Mouse (Mus musculus) kidney, adult 9 months (tissue): ENCODE results near the gene 2410002F23Rik.
A peak's percentile ranks its signal among the peaks of the same experiment; 100 is the strongest.
"Not testable (repeated sequence)": the region's sequence is repeated elsewhere in the genome, so short reads cannot be mapped to it uniquely, and the experiment has no call there.

Experiments used
- DNase-seq: peaks from one replicate; pipeline ENCODE4 v3.0.0; 2022

The 2410002F23Rik gene

DNA sequence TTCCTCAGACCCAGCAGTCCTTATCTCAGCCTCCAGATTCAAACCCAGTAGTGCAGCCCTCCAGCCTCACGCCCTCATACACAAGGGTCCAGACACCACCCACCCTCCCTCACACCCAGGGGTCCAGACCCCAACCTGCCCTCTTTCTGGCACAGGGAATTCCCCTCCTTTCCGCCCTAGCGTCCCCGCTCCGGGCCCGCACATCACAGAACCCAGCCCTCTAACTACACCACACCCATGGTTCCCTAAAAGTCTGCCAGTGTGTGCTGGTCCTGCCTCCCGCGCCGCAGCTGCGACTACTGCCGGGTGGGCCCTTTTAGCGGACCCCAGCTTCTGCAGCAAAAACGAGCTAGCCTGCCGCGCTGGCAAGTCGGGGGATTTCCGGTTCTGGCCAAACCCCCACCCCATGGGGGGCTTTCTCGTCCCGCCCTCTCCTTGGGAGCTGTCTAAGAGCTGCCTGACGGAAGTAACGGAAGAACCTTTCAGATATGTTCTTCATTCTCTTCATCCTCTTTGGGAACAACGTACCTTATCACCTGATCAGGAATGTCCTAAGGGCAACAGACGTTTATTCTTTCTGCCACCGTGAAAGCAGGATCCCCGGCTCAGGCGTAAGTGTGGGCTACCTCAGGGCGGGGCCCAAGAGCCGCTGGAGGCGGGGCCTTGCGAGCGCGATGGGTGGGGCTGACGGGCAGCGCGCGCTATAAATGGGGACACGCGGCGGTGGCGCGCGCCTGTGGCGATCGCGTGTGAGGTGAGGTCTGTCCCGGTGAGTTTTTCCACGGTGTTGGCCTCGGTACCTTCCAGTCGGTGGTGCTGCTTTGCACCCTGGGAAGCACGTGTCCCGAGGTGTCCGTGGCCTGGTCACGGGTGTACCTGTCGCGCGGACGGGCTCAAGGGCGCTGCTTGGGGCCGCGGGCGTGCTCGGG, at the start of gene 2410002F23Rik, which contains the start of gene 1700028J19Rik:
Gene 2410002F23Rik, plus strand, starts transcription at position 668 of the 929 bp plus-strand sequence.
Gene 1700028J19Rik, minus strand, starts transcription at position 641 of the 929 bp plus-strand sequence.
- DNase-seq, result peak; percentile 95

DNA sequence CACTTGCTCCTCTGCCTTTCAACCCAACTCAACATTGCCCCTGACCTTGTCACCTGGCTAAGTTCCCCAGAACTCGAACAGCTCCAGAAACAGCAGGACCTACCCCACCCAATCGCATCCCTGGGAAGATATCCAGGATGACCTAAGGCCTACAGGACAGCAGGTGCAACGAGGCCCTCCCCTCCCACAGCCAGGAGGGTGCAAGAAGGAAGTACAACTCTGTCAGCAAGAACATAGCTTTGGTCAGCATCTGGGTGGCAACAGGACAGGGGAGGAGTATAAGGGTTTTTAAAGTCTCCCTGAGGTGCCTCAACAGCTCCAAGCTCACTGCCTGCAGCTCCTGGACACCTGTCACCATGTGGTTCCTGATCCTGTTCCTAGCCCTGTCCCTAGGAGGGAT, 48.6 kb upstream of the 2410002F23Rik start, which contains the start of gene Klk1b3:
Gene Klk1b3, plus strand, starts transcription at position 301 of the 400 bp plus-strand sequence.
- no peak for DNase-seq

- DNase-seq, result not testable (repeated sequence)
Measured at GRCm38 (mm10) chr7:44207135-44207534, 39.4 kb upstream of the 2410002F23Rik start, which contains the start of gene Klk1b4. Gene Klk1b4, plus strand, starts transcription at chr7:44207435.

DNA sequence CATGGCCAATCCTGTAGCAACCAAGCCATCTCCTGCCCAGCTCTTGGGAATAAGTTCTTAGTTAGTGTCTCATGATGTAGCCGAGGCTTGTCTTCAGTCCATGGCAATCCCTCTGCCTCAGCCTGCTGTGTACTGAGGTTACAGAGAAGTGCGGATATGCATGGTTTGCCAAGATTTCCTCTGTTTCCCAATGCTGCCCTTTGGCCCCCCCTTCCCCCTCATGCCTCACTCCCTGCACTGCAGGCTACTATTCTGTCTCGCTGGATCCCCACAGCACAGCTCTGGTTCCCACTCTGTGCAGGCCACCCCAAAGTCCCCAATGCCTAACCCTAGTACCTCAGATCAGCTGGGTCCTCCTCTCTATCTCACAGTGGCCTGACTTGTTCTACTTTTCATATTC, 38.2 kb upstream of the 2410002F23Rik start:
- DNase-seq, result no peak

DNA sequence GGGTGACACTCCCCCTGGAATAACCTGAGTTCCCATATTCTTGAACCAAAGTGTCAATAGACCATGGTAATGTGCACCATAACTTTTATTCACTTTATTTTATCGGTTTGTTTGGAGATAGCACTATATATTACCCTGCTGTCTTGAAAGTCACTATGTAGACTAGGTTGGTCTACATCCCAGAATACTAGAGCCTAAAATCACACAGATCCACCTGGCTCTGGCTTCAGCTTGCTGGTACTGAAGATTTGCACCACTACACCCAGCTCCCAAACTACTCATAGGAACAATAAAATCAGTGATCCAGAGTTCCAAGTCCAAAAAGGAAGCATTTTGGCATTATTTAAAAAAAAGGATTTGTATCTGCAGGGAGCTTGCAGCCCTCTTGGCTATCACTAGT, 30.9 kb upstream of the 2410002F23Rik start, which contains the start of gene Klk1b5:
Gene Klk1b5, plus strand, starts transcription at position 301 of the 400 bp plus-strand sequence.
- no peak for DNase-seq

- DNase-seq, result not testable (repeated sequence)
Measured at GRCm38 (mm10) chr7:44221601-44222000, 24.9 kb upstream of the 2410002F23Rik start.

DNA sequence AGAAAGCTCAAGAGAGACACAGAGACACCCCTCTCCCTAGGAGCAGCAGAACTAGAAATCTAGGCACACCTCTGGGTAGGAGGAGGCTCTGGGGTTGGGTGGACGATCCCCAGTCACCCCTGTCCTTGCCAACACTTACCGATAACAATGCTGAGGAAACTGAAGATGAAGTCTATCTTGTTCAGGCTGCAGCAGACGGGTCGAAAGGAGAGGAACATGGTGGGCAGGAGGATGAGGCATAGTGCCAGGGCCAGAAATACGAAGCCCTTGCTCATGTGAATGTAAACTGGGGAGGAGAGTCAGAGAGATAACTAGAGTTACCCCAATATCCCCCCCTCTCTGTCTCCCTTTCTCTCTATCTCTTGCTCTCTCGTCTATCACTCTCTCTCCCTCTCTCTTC, 24.2 kb upstream of the 2410002F23Rik start:
- DNase-seq, result not testable (repeated sequence)

GRCm38 (mm10) chr7:44225076-44225475, 21.4 kb upstream of the 2410002F23Rik start, which contains the start of gene Klk1:
Gene Klk1, plus strand, starts transcription at chr7:44225360.
- peak; percentile 69 for DNase-seq

GRCm38 (mm10) chr7:44235909-44236308, 10.6 kb upstream of the 2410002F23Rik start, which contains the start of gene Gm36864:
Gene Gm36864, plus strand, starts transcription at chr7:44236177.
- no peak for DNase-seq

GRCm38 (mm10) chr7:44239913-44240312, 6.6 kb upstream of the 2410002F23Rik start:
- no peak for DNase-seq

- DNase-seq, result peak; percentile 37
Measured at GRCm38 (mm10) chr7:44240712-44241111, 5.8 kb upstream of the 2410002F23Rik start.

DNA sequence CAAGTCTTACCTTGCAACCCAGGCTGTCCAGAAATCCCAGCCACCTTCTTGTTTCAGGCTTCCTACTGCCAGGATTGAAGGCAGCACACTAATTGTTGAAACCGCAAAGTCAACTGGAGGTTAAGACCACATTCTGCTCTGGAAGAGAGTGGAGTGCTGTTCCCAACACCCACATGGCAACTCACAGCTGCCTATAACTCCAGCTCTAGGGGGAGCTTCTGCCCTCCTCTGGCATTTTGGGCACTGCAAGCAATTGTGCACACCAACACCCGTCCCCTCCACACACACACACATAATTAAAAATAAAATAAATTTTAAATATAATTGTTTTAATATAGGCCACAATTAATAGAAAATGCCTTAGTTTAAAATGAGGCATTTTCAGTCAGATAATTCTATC, 5.4 kb upstream of the 2410002F23Rik start:
- DNase-seq, result peak; percentile 36

DNA sequence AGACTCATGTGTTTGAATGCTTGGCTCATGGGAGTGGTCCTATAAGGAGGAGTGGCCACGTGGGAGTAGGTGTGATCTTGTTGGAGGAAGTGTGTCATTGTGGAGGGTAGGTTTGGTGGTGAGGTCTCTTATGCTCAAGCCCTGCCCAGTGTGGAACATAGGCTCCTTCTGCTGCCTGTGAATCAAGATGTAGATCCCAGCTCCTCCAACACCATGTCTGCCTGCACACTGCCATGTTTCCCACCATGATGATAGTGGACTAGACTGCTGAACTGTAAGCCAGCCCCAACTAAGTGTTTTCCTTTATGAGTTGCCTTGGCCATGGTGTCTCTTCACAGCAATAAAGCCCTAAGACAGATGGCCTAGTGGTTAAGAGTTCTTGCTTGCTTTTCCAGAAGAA, 2.4 kb upstream of the 2410002F23Rik start:
- no peak for DNase-seq

DNA sequence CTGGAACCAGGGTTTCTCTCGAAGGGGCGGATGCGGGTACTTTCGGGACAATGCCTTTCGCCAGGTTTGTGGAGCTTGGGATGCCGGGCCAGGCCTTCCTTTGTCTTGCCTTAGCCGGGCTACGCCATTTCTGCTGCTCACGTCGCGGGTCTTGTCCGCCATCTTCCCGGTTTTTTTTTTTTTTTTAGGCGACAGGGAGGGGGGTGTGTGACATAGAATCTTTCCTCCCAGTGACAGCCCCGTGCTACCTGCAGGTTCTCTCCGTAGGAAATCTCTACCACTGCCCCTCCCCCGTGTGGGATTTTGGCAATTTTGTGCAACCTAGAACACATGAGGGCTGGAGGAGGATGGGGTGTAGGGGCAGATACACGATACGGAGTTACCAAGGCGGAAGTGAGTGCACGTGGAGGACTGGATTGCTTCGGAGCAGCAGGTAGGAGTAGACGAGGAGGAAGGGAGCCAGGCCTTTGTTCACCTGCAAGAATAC, 505 bp downstream of the 2410002F23Rik start:
- peak; percentile 52 for DNase-seq

- DNase-seq, result no peak
Measured at GRCm38 (mm10) chr7:44247971-44248370, 1.4 kb downstream of the 2410002F23Rik start.

DNA sequence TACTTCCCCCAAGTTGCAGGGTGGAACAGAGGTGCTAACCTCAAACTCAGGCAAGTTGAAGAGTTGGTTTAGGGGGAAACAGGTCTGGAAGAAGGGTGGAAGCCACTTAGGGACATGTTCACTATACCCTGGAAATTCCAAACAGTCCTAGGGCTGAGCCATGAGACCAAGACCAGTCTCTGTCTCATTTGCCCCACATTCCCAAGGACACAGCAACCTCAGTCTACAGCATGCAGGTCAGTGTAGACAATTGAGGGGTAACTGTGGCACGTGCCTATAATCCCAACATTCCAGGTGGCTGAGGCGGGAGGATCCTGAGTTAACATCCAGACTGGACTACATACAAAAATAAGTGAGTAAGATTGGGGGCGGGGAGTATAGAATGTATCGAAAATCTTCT, 2.7 kb downstream of the 2410002F23Rik start:
- no peak for DNase-seq

GRCm38 (mm10) chr7:44250732-44251275, 4.3 kb downstream of the 2410002F23Rik start:
- DNase-seq, result not testable (repeated sequence)

- no peak for DNase-seq
Measured at GRCm38 (mm10) chr7:44253023-44253616, 6.6 kb downstream of the 2410002F23Rik start.

DNA sequence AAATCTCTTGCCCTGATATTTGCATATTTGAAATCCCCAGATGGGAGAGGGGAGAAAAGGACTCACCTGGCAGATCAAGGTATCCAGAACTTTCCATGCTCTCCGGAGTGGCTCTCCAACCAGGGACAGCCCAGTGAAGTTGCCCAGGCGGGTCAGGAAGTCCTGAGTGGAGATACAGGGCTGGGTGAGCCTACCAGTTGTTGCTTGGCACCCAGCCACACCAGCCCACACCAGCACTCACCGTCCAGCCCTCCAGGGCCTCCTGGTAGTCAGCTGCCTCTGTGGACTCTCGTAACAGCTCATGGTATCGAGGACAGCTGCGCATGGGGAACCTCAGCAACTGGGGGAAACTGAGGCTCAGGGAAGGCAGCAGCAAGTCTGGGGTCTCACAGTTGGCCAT, 8.4 kb downstream of the 2410002F23Rik start:
- DNase-seq, result no peak

DNA sequence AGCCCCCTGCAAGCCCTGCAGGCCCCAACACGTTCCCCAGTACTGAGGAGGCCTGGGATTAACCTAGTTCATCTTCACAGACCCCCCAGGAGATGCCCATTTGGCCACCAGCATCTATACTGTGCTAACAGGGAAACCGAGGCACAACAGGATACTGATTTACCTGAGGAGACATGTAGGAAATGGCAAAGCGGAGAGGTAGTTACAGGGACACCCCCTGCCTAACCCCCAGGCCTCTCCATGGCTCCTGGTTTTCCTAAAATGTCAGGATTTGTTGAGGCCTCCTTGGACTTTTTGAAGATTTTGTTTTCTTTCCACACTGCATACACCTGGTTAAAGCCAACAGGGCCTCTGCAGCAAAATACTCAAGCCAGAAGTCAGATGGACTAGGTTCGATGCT, 10.8 kb downstream of the 2410002F23Rik start, which contains the start of gene Acp4:
Gene Acp4, minus strand, starts transcription at position 101 of the 400 bp plus-strand sequence.
- DNase-seq, result no peak

DNA sequence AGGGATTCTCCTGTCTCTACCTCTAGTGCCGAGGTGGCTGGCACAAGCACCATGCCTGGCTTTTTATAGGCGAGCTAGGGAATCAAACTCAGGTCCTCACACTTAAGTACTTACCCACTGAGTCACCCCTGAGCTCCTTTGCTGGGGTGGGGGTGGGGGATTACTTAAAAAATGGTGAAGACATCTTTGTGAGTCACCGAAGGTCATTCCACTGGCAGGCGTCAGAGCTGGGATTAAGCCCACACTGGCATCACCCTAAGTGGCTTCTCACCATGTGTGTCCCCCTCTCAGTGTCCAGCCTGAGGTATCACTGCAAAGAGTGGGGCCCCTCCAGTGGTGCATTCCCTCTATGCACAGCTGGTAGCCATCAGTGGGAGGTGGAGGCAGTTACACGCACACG, 13.9 kb downstream of the 2410002F23Rik start:
- no peak for DNase-seq

GRCm38 (mm10) chr7:44261147-44261546, 14.6 kb downstream of the 2410002F23Rik start, which contains the start of gene Gm15517:
Gene Gm15517, plus strand, starts transcription at chr7:44261447.
- DNase-seq, result no peak
